Mouse (Mus musculus) heart, embryonic 10.5 days (tissue): Measurements from ENCODE around the gene Carmil1. TPM values are rescaled to one million over a fixed set of nuclear protein-coding genes. Genes with fewer than 3 reads are reported as not detected.

Source experiments
- DNase-seq: peaks from one replicate; pipeline ENCODE4 v3.0.0-alpha.2; 2017; ENCODE audit warnings: low spot score
- H3K27ac ChIP-seq: fragments of 300-500 bp; sonication (generic); 2 replicates; pipeline ENCODE4 v1.5.1; 2016; ENCODE audit warnings: mild to moderate bottlenecking
- H3K27me3 ChIP-seq: fragments of 300-500 bp; sonication (generic); 2 replicates; pipeline ENCODE4 v1.6.1; 2016; ENCODE audit warnings: mild to moderate bottlenecking; ENCODE audit not compliant: poor library complexity, insufficient read depth, severe bottlenecking
- H3K36me3 ChIP-seq: fragments of 300-500 bp; sonication (generic); 2 replicates; pipeline ENCODE4 v1.6.1; 2016; ENCODE audit warnings: mild to moderate bottlenecking, moderate library complexity
- H3K4me1 ChIP-seq: fragments of 300-500 bp; sonication (generic); 2 replicates; pipeline ENCODE4 v1.6.1; 2016; ENCODE audit warnings: mild to moderate bottlenecking
- H3K4me3 ChIP-seq: fragments of 300-500 bp; sonication (generic); 2 replicates; pipeline ENCODE4 v1.5.1; 2016; ENCODE audit warnings: mild to moderate bottlenecking, moderate library complexity
- H3K9me3 ChIP-seq: fragments of 300-500 bp; sonication (generic); 2 replicates; pipeline ENCODE4 v1.6.1; 2016; ENCODE audit warnings: mild to moderate bottlenecking, moderate library complexity
- WGBS: fragments of 180-500 bp; shearing (Covaris S2); methylation state at CpG from one replicate; pipeline ENCODE4 v1.1.7; 2016; 5-methylcytosine and 5-hydroxymethylcytosine counted together
- polyA plus RNA-seq: library from polyadenylated mRNA; unstranded; fragments of >200 nt; fragmentation: Nextera tagmentation; extraction: Ambion mirVana; gene quantifications from 2 replicates; pipeline ENCODE4 v1.2.1, GENCODE M21; 2016

The Carmil1 gene
- polyA plus RNA-seq, 1 experiment from 2014 or later, result 21.8 TPM

DNA sequence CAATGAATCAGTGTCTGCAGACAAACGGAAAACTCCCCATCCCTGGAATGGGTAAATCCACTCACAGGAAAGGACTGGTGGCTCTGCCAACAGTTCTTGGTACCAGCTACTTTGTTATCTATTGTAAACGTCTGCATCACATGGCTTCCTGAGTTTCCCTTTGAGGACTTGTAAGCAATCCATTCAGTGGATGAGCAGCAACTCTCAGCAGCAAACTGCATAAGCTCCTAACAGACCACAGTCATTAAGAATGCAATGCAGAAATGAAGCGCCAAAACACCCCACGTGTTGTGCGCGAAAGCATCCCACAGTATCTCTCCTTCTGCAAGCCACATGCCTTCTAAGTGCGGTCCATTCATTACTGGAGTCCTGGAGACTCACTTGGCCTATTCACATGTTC, 128.0 kb downstream of the Carmil1 start:
- WGBS, result 64% methylated on average over 7 of the region's 7 CpGs
- H3K4me3 ChIP-seq, result no peak overlapping the region
- peaks cover 6% of the 10 kb centered on the region; the same call in 1 of the 2 replicates for H3K4me1 ChIP-seq
- H3K36me3 ChIP-seq, result no peaks in the 10 kb centered on the region
- H3K9me3 ChIP-seq, result no peaks in the 10 kb centered on the region
- H3K27me3 ChIP-seq, result peaks cover 72% of the 10 kb centered on the region
- no peak for DNase-seq
- H3K27ac ChIP-seq, result no peak overlapping the region

DNA sequence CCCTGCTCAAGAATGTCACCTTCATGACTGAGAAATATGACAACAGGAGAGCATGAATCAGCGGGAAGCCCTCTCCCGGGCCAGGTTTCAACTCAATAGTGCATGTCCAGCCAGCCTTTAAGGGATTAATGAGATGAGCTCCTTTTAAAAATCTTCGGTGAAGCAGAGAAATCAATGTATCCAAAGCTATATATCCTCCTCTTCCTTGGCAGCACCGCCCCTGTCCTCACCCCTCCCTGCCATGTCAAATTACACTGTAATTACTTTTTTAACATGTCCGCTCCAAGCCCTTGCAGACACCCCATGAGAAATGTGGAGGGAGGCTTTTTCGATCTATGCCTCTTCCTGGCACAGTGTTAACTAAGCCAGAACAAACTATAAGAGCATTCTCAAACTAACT, 129.3 kb downstream of the Carmil1 start:
- no peak overlapping the region for H3K27ac ChIP-seq
- DNase-seq, result no peak
- H3K4me1 ChIP-seq, result peaks cover 6% of the 10 kb centered on the region; the same call in 1 of the 2 replicates
- no peaks in the 10 kb centered on the region for H3K36me3 ChIP-seq
- H3K27me3 ChIP-seq, result peaks cover 78% of the 10 kb centered on the region
- no peak overlapping the region for H3K4me3 ChIP-seq
- 85% methylated on average over 6 of the region's 6 CpGs for WGBS
- no peaks in the 10 kb centered on the region for H3K9me3 ChIP-seq

DNA sequence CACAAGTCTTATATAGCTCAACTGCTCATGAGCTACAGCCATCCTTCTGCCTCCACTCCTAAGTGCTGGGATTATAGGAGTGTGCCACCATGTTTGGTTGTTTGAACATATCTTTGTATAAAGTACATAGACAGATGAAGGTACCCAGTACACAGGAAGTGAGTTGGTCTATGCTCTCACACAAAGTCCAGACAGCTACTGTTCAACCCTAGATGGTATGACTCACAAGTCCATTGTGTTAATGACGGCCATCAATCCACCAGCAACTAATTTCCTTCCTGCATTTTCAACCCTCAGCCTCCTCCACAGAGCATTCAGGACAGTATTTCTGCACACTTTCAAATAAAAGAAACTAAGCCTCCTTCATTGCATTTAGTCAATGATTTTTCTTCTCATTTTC, 132.0 kb downstream of the Carmil1 start:
- H3K4me1 ChIP-seq, result no peaks in the 10 kb centered on the region
- WGBS, result 63% methylated on average over 1 of the region's 1 CpGs
- H3K9me3 ChIP-seq, result no peaks in the 10 kb centered on the region
- no peak overlapping the region for H3K4me3 ChIP-seq
- no peak overlapping the region for H3K27ac ChIP-seq
- no peaks in the 10 kb centered on the region for H3K36me3 ChIP-seq
- DNase-seq, result peak; percentile 46
- peaks cover 78% of the 10 kb centered on the region for H3K27me3 ChIP-seq

DNA sequence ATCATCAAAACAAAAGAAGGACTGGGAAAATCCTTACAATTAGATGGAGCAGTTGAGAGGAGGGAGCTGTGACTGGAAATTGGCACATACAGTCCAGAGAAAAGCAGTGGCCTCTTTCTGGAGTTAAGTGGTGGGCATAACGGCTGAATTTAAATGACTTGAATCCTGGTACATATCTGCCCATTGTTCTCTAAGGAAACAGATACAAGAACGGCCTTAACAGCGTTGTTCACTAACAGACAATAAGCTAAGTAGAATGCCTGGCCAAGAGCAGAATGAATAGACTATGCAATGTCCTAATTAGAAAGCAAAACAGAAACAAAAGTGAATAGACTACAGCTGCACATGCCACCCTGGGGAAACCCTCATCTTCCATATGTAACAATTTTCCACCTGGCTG, 133.6 kb downstream of the Carmil1 start:
- Histone ChIP-seq H3K9me3 (no peaks in the 10 kb centered on the region), H3K27me3 (peaks cover 69% of the 10 kb centered on the region), H3K4me1 (peaks cover 6% of the 10 kb centered on the region; the same call in 1 of the 2 replicates), H3K36me3 (no peaks in the 10 kb centered on the region), H3K4me3 (no peak overlapping the region), H3K27ac (no peak overlapping the region)
- 75% methylated on average over 3 of the region's 3 CpGs for WGBS
- DNase-seq, result no peak

DNA sequence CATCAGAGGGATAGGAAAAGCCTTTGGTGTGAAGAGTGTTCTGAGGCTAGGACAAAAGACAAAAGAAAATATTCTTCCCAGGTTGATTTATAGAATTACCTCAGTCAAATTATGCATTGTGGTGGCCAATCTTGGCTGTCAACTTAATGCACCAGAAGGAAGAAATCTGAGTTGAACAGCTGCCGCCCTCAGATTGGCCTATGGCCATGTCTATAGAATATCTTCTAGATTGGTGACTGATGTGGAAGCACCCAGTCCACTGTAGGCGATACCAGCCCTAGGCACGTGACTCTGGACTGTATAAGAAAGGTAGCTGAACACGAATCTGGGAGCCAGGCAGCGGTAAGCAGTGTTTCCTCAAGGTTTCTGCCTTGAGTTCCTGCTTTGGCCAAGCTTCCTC, 134.1 kb downstream of the Carmil1 start:
- peak; percentile 48 for DNase-seq
- Histone ChIP-seq H3K4me1 (peaks cover 7% of the 10 kb centered on the region; the same call in 1 of the 2 replicates), H3K27me3 (peaks cover 64% of the 10 kb centered on the region), H3K4me3 (no peak overlapping the region), H3K36me3 (no peaks in the 10 kb centered on the region), H3K27ac (no peak overlapping the region), H3K9me3 (no peaks in the 10 kb centered on the region)
- WGBS, result 93% methylated on average over 5 of the region's 5 CpGs

DNA sequence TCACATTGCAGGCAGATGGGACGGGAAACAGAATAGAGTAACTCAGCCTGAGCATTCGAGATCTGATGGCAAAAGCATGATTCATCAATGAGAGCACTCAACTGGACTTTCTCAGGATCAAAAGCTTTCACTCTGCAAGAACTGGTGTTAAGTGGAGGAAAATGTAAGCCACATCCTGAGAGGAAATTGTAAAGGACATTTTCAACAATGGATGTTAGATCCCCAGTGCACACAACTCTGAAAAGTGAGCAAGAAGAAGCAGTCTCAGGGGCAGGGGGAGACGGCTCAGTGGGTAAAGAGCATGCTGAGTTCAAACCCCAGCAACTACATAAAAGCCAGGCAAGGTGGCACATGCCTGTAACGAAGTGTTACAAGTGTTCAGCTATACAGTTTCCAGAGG, 135.7 kb downstream of the Carmil1 start:
- 49% methylated on average over 4 of the region's 4 CpGs for WGBS
- peak; percentile 24 for DNase-seq
- H3K4me1 ChIP-seq, result peaks cover 7% of the 10 kb centered on the region; the same call in 1 of the 2 replicates
- H3K4me3 ChIP-seq, result no peak overlapping the region
- no peaks in the 10 kb centered on the region for H3K9me3 ChIP-seq
- H3K27ac ChIP-seq, result no peak overlapping the region
- H3K36me3 ChIP-seq, result no peaks in the 10 kb centered on the region
- H3K27me3 ChIP-seq, result peaks cover 60% of the 10 kb centered on the region

DNA sequence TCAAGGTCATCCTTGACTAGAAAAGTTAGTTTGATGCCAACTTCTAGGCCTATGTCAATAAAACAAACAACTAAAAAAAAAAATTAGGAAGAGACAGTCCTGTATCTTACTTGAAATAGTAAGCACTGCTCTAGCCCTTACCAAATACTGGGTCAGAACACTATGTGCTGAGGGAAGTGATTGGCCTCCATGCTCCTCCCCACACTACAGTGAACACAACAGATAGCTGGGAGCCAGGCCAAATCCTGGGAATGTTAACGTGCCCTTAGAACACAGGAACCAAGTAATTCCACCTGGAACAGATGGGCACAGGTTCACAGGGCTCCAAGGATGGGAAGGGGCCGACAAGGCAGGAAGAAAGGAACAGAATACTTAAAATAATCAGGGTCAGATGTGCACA, 136.5 kb downstream of the Carmil1 start:
- Histone ChIP-seq H3K4me1 (peaks cover 7% of the 10 kb centered on the region; the same call in 1 of the 2 replicates), H3K4me3 (no peak overlapping the region), H3K27ac (no peak overlapping the region), H3K27me3 (peaks cover 66% of the 10 kb centered on the region), H3K36me3 (no peaks in the 10 kb centered on the region), H3K9me3 (no peaks in the 10 kb centered on the region)
- peak; percentile 64 for DNase-seq
- 67% methylated on average over 2 of the region's 2 CpGs for WGBS

DNA sequence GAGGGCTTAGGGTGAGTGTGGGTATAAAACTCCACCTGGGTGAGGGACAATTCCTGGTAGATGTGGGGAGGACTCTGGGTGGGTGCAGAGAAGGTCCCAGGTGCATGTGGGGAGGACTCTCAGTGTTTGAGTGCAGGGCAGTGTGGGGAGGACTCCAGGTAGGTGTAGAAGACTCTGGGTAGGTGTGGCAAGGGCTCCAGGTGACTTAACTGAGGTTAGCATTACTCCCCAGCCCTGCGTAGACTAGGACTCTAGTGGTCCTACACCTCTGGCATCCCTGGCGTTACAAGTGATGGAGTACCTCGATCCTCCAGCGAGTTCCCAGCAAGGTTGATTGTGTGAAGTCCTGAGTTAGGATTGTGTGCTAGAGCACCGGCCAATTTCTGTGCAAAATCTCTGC, 143.8 kb downstream of the Carmil1 start:
- Histone ChIP-seq H3K9me3 (no peaks in the 10 kb centered on the region), H3K4me1 (peaks cover 15% of the 10 kb centered on the region; the same call in 1 of the 2 replicates), H3K27me3 (peaks cover 86% of the 10 kb centered on the region), H3K4me3 (no peak overlapping the region), H3K27ac (no peak overlapping the region), H3K36me3 (no peaks in the 10 kb centered on the region)
- DNase-seq, result peak; percentile 58
- 88% methylated on average over 5 of the region's 5 CpGs for WGBS

DNA sequence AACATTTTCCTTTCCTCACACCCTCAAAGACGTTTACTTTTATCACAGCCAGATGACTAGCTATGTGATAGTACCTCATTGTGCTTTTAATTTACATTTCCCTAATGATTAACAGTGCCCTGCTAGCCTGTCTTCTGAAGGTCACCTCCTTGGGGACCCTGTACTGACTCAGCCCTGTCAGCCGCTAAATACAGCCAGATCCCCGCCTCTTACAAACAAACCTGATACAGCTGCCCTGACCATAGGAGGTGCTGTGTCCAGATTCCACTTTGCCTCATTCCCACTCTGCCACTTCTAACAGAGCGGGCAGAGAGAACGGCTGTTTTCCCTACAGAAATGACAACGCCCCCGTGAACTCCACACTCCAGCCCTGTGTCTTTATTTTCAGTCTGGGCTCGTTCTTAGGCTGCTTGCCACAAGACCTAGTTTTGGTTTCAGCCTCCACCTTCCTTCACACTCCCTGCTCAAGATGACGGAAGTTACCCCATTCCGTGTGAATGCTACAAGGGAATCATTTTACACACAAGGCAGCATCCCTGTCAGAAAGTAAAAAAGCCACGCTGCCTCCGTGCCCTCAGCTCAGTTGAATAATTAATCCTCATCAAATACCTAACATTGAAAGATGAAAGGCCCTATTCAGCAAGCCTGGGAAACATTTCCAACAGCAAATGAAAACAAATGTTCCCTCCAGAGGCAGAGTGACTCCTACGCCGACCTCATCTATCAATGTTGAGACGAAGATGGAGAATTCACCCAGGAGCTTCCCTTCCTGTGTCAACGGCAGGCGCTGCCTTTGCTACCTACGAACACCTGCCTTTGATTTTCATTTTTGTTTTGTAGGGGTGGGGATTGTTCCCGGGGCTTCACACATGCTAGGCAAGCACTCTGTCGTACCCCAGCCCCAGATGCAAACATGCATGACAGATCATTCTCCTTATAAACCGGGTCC, 145.0 kb downstream of the Carmil1 start:
- DNase-seq, result peak; percentile 69
- H3K36me3 ChIP-seq, result no peaks in the 10 kb centered on the region
- WGBS, result 63% methylated on average over 21 of the region's 21 CpGs
- H3K4me3 ChIP-seq, result no peak overlapping the region
- peaks cover 93% of the 10 kb centered on the region for H3K27me3 ChIP-seq
- no peaks in the 10 kb centered on the region for H3K9me3 ChIP-seq
- H3K27ac ChIP-seq, result no peak overlapping the region
- H3K4me1 ChIP-seq, result peaks cover 15% of the 10 kb centered on the region; the same call in 1 of the 2 replicates

DNA sequence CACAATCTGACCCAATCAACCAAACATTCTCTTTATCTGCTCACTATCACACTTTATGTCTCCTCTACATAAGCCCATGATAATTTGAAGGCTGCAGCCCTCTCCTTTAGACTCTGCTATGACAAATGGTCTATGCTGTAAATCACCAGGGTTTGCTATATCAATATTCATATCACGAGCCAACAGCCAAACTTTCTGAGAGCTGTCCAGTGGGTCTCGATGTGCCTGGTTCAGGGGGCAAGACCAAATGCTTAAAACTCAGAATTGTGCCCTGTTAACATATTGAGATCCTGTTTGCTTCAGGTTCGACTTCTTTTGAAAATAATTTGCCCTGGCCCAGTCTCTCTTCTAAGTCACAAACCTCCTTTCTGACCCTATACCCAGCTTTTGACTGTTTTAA, 147.7 kb downstream of the Carmil1 start:
- peaks cover 15% of the 10 kb centered on the region; the same call in 1 of the 2 replicates for H3K4me1 ChIP-seq
- H3K9me3 ChIP-seq, result no peaks in the 10 kb centered on the region
- H3K27ac ChIP-seq, result no peak overlapping the region
- peak; percentile 53 for DNase-seq
- H3K4me3 ChIP-seq, result no peak overlapping the region
- H3K27me3 ChIP-seq, result peaks cover 75% of the 10 kb centered on the region
- 78% methylated on average over 3 of the region's 3 CpGs for WGBS
- H3K36me3 ChIP-seq, result no peaks in the 10 kb centered on the region

DNA sequence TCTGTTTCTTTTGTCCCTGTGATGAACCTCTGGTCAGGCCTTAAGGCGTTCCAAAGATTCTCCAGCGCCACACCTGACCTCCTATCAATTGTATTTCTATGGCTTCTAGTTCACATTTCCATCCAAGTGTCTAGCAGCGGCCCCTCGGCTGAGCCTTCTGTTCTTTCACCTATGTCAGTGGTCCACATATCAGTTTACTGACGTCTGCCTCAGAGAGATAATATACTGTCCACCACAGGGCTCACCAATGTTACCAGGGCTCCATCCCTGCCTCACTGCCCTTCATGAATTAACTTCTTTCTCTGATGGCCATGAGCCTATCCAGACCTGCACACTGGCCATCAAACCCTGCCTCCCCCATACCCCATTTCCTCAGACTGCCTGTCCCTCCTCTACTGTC, 149.3 kb downstream of the Carmil1 start:
- Histone ChIP-seq H3K27me3 (peaks cover 62% of the 10 kb centered on the region), H3K4me3 (no peak overlapping the region), H3K4me1 (peaks cover 15% of the 10 kb centered on the region; the same call in 1 of the 2 replicates), H3K9me3 (no peaks in the 10 kb centered on the region), H3K36me3 (no peaks in the 10 kb centered on the region), H3K27ac (no peak overlapping the region)
- DNase-seq, result peak; percentile 71
- 76% methylated on average over 5 of the region's 5 CpGs for WGBS

DNA sequence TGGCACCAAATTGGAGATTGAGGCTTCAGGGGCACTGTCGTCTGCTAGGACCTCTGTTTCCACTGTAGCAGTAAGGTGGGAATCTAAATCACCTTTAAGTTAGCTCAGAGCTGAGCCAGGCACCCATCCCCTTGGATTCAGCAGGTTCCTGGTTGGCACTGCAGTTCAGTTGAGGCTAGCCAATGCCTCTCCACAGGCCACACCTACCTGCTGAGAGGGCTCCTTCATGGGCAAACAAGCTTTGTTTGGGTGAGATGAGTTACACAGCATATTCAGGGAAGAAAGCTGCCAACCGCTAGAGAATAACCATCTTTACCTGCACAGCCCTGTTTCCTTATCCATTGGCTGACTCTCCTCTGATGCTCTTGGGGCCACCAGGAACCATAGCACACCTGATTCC, 149.9 kb downstream of the Carmil1 start:
- peaks cover 56% of the 10 kb centered on the region for H3K27me3 ChIP-seq
- H3K4me3 ChIP-seq, result no peak overlapping the region
- no peaks in the 10 kb centered on the region for H3K36me3 ChIP-seq
- no peaks in the 10 kb centered on the region for H3K9me3 ChIP-seq
- peak; percentile 35 for DNase-seq
- 74% methylated on average over 2 of the region's 2 CpGs for WGBS
- H3K4me1 ChIP-seq, result peaks cover 9% of the 10 kb centered on the region; the same call in 1 of the 2 replicates
- no peak overlapping the region for H3K27ac ChIP-seq

DNA sequence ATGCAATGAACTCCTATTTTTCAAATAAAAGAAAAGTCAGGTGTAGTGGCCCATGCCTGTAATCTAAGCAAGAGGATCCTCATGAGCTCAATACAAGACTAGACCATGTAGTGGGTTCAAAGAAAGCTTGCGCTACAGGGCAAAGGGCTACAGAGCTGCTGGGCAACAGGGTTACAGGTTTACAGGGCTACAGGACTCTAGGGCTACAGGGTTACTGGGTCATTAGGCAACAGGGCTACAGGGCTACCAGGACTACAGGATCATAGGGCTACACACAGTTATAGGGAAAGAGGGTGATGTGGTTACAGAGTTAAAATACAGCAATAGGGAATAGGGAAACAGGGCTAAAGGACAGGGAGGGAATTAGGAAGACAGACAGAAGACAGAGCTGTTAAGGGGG, 151.9 kb downstream of the Carmil1 start:
- peak; percentile 51 for DNase-seq
- H3K36me3 ChIP-seq, result no peaks in the 10 kb centered on the region
- no peaks in the 10 kb centered on the region for H3K4me1 ChIP-seq
- peaks cover 37% of the 10 kb centered on the region for H3K27me3 ChIP-seq
- no peaks in the 10 kb centered on the region for H3K9me3 ChIP-seq
- no peak overlapping the region for H3K27ac ChIP-seq
- H3K4me3 ChIP-seq, result no peak overlapping the region
- 98% methylated on average over 1 of the region's 1 CpGs for WGBS
